Mouse (Mus musculus) cortical plate, adult 2 months (tissue): ENCODE results near the gene Arfip1. TPM values are rescaled to one million over a fixed set of nuclear protein-coding genes. Genes with fewer than 3 reads are reported as not detected.

Source experiments
- H3K27ac ChIP-seq: fragments of 200-500 bp; 2 replicates; pipeline ENCODE4 v1.5.1; 2012; ENCODE audit warnings: low read length, control low read depth, inconsistent platforms; ENCODE audit not compliant: insufficient read depth
- H3K4me1 ChIP-seq: fragments of 200-500 bp; 2 replicates; pipeline ENCODE4 v1.6.1; 2011; ENCODE audit warnings: low read length; ENCODE audit not compliant: control insufficient read depth, insufficient read depth
- H3K4me3 ChIP-seq: fragments of 200-500 bp; 2 replicates; pipeline ENCODE4 v1.5.1; 2011; ENCODE audit warnings: mild to moderate bottlenecking, low read length, control low read depth; ENCODE audit not compliant: insufficient read depth
- CTCF ChIP-seq: fragments of 200-500 bp; IDR thresholded peaks from 2 replicates; pipeline ENCODE4 v1.5.1; 2011; ENCODE audit warnings: mild to moderate bottlenecking, control low read depth, low read length; ENCODE audit not compliant: insufficient read depth; ENCODE audit errors: extremely low read depth
- POLR2A ChIP-seq: fragments of 200-500 bp; IDR thresholded peaks from 2 replicates; pipeline ENCODE4 v1.6.1; 2011; ENCODE audit warnings: mild to moderate bottlenecking, low read length, control low read depth; ENCODE audit not compliant: insufficient read depth; ENCODE audit errors: extremely low read depth
- polyA plus RNA-seq: library from polyadenylated mRNA; depleted of rRNA; stranded (reverse); fragments of >200 nt; gene quantifications from 2 replicates; pipeline ENCODE4 v1.2.3, GENCODE M21; 2012

Arfip1 gene
- polyA plus RNA-seq, 1 experiment, result 13.6 TPM

- Histone ChIP-seq H3K4me1 (no peaks in the 10 kb centered on the region), H3K27ac (no peak within 1 kb of the TSS), H3K4me3 (peak within 1 kb of the TSS; percentile 38)
- TF ChIP-seq CTCF, result no peak
These were observed 102.2 kb downstream of the Arfip1 start, which contains the start of gene Fhdc1 for GRCm38 (mm10) chr3:84480006-84480897. Gene Fhdc1 (minus strand): TSS chr3:84480429.

- TF ChIP-seq POLR2A (no peak), CTCF (no peak)
- no peak overlapping the region for H3K27ac ChIP-seq
- H3K4me3 ChIP-seq, result peak overlapping the region; percentile 38
- no peaks in the 10 kb centered on the region for H3K4me1 ChIP-seq
These were observed 103.0 kb downstream of the Arfip1 start for GRCm38 (mm10) chr3:84479293-84480005.

GRCm38 (mm10) chr3:84478896-84479292 is 103.5 kb downstream of the Arfip1 start:
- no peak for TF ChIP-seq POLR2A
- TF ChIP-seq CTCF, result no peak
- no peak overlapping the region for H3K27ac ChIP-seq
- peak overlapping the region; percentile 38 for H3K4me3 ChIP-seq

DNA sequence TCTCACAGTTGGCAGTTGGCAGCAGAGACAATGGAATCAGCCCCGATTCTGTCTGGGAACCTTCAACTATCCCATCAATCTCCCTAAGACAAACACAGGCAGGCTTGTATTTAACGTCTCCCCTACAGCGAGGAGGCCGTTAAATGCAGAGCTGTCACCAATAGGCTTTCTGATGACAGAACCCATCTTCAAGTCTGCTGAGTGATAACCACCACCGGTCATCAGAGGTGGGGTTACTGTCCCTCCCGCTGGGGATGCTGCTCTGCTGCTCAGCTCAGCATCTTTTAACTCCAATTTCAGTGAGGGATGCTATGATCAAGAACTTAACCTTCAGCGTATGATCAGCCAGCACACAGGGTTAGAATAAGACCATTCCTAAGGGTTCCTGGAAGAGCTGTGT is 104.2 kb downstream of the Arfip1 start:
- no peak for TF ChIP-seq CTCF
- TF ChIP-seq POLR2A, result no peak
- no peak overlapping the region for H3K27ac ChIP-seq
- H3K4me3 ChIP-seq, result no peak overlapping the region

More at GRCm38 (mm10) chr3:84478896-84479292, 103.5 kb downstream of the Arfip1 start:
- no peaks in the 10 kb centered on the region for H3K4me1 ChIP-seq

DNA sequence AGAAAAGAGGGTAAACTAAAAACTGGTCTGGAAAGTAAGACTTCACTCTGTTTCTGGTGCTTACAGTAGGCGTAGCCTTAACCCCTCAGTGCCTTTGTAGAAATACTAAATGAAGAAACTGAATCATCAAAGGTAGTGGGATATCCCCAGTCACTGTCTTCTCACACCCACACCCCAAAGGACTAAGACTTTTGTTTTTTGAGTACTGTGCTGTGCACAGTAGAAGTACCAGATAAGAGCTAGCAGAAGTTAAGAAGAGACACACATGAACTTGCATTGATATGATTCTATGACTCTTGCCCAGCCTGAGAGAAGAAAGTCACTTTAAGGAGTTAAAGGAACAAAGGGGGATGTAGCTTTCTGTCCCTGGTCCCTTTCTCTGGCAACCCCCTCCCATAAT is 104.9 kb downstream of the Arfip1 start:
- no peak for TF ChIP-seq POLR2A
- no peak for TF ChIP-seq CTCF

More for the DNA sequence above, 104.2 kb downstream of the Arfip1 start:
- no peaks in the 10 kb centered on the region for H3K4me1 ChIP-seq

GRCm38 (mm10) chr3:84474981-84475775 is 107.2 kb downstream of the Arfip1 start:
- TF ChIP-seq POLR2A (no peak), CTCF (no peak)
- no peak overlapping the region for H3K4me3 ChIP-seq
- H3K4me1 ChIP-seq, result no peaks in the 10 kb centered on the region
- no peak overlapping the region for H3K27ac ChIP-seq

More for the DNA sequence above, 104.9 kb downstream of the Arfip1 start:
- H3K4me3 ChIP-seq, result no peak overlapping the region
- H3K4me1 ChIP-seq, result no peaks in the 10 kb centered on the region
- H3K27ac ChIP-seq, result no peak overlapping the region

- TF ChIP-seq CTCF (no peak), POLR2A (no peak)
- no peaks in the 10 kb centered on the region for H3K4me1 ChIP-seq
- H3K27ac ChIP-seq, result no peak overlapping the region
- no peak overlapping the region for H3K4me3 ChIP-seq
These were observed 108.0 kb downstream of the Arfip1 start for GRCm38 (mm10) chr3:84474398-84474797.

GRCm38 (mm10) chr3:84472955-84473354 is 109.5 kb downstream of the Arfip1 start:
- no peak overlapping the region for H3K27ac ChIP-seq
- H3K4me1 ChIP-seq, result no peaks in the 10 kb centered on the region
- TF ChIP-seq POLR2A (no peak), CTCF (no peak)
- no peak overlapping the region for H3K4me3 ChIP-seq

- no peak overlapping the region for H3K4me3 ChIP-seq
- H3K27ac ChIP-seq, result no peak overlapping the region
- no peak for TF ChIP-seq POLR2A
- TF ChIP-seq CTCF, result no peak
- no peaks in the 10 kb centered on the region for H3K4me1 ChIP-seq
These were observed 109.9 kb downstream of the Arfip1 start for GRCm38 (mm10) chr3:84472527-84472926.
